Mouse (Mus musculus): ENCODE results near the gene Vmn1r107. TPM values are rescaled to one million over a fixed set of nuclear protein-coding genes. Genes with fewer than 3 reads are reported as not detected.
"Not testable (repeated sequence)": the region's sequence is repeated elsewhere in the genome, so short reads cannot be mapped to it uniquely, and the experiment has no call there.

Vmn1r107 gene
- polyA plus RNA-seq (2015; fragmentation: Nextera tagmentation; extraction: Ambion mirVana), result not detected in 2 replicates

DNA sequence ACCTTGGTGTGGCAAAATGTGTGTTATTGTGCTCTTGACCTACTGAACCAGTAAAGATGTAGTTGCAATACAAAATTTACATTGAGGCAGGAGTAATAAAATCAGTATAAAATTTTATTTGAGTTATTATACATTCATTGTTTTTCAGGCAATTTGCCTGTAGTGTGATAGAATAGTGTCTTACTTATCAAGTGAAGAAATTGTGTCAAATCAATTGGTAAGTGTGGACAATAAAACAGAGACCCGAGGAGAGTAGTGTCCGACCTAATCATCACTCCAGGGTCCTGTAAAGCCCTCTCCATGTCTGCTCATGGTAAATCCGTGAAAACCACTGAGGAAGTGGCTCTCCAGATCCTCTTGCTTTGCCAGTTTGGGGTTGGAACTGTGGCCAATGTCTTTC, at the start of gene Vmn1r107:
Vmn1r107 (plus strand) TSS at position 301 of the 400 bp plus-strand sequence.
- not testable (repeated sequence) for H3K9me3 ChIP-seq (replicated peaks; ENCODE audit: control insufficient read depth, low read length); H3K4me3 ChIP-seq (ENCODE audit: low read length); H3K4me1 ChIP-seq (ENCODE audit: control insufficient read depth, insufficient read depth, low read length); ATAC-seq (replicated peaks; ENCODE audit: extremely low read depth, insufficient read depth, low FRiP score); H3K9ac ChIP-seq (ENCODE audit: low read length); H3K36me3 ChIP-seq (ENCODE audit: control insufficient read depth, insufficient read depth); H3K27me3 ChIP-seq (ENCODE audit: control insufficient read depth, insufficient read depth, low read length); H3K27ac ChIP-seq (ENCODE audit: low read length); H3K4me2 ChIP-seq (ENCODE audit: low read depth, low read length)
- WGBS, result no CpG with 5 or more reads among the region's 3 CpGs

DNA sequence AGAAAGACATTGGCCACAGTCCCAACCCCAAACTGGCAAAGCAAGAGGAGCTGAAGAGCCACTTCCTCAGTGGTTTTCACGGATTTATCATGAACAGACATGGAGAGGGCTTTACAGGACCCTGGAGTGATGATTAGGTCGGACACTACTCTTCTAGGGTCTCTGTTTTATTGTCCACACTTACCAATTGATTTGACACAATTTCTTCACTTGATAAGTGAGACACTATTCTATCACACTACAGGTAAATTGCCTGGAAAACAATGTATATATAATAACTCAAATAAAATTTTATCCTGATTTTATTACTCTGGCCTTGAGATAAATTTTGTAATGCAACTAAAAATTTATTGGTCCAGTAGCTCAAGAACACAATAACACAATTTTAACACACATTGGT, 34.4 kb downstream of the Vmn1r107 start, which contains the start of gene Vmn1r111:
Vmn1r111 (minus strand) TSS at position 101 of the 400 bp plus-strand sequence.
- H3K27me3 ChIP-seq (ENCODE audit: control insufficient read depth, insufficient read depth, low read length); H3K4me2 ChIP-seq (ENCODE audit: low read depth, low read length); ATAC-seq (replicated peaks; ENCODE audit: extremely low read depth, insufficient read depth, low FRiP score); H3K27ac ChIP-seq (ENCODE audit: low read length); H3K36me3 ChIP-seq (ENCODE audit: control insufficient read depth, insufficient read depth); H3K4me3 ChIP-seq (ENCODE audit: low read length); H3K9me3 ChIP-seq (replicated peaks; ENCODE audit: control insufficient read depth, low read length); H3K9ac ChIP-seq (ENCODE audit: low read length); H3K4me1 ChIP-seq (ENCODE audit: control insufficient read depth, insufficient read depth, low read length): not testable (repeated sequence)
- WGBS, result no CpG with 5 or more reads among the region's 2 CpGs

Other genes starting within 250 kb of the Vmn1r107 start
- not detected in 2 replicates for gene Vmn1r101, start 226.3 kb upstream of the Vmn1r107 start, polyA plus RNA-seq (2015; fragmentation: Nextera tagmentation; extraction: Ambion mirVana)
- not detected in 2 replicates for gene Gm10670, start 194.0 kb upstream of the Vmn1r107 start, polyA plus RNA-seq (2015; fragmentation: Nextera tagmentation; extraction: Ambion mirVana)
- gene Vmn1r103, start 158.4 kb upstream of the Vmn1r107 start, polyA plus RNA-seq (2015; fragmentation: Nextera tagmentation; extraction: Ambion mirVana), result not detected in 2 replicates
- not detected in 2 replicates for gene Vmn1r104, start 135.1 kb upstream of the Vmn1r107 start, polyA plus RNA-seq (2015; fragmentation: Nextera tagmentation; extraction: Ambion mirVana)
- not detected in 2 replicates for gene Gm5726, start 123.2 kb upstream of the Vmn1r107 start, polyA plus RNA-seq (2015; fragmentation: Nextera tagmentation; extraction: Ambion mirVana)
- not detected in 2 replicates for gene Gm4141, start 92.7 kb upstream of the Vmn1r107 start, polyA plus RNA-seq (2015; fragmentation: Nextera tagmentation; extraction: Ambion mirVana)
- not detected in 2 replicates for gene Gm4513, start 69.9 kb upstream of the Vmn1r107 start, polyA plus RNA-seq (2015; fragmentation: Nextera tagmentation; extraction: Ambion mirVana)
- not detected in 2 replicates for gene Vmn1r111, start 34.3 kb downstream of the Vmn1r107 start, polyA plus RNA-seq (2015; fragmentation: Nextera tagmentation; extraction: Ambion mirVana)
- not detected in 2 replicates for gene Gm10668, start 61.7 kb downstream of the Vmn1r107 start, polyA plus RNA-seq (2015; fragmentation: Nextera tagmentation; extraction: Ambion mirVana)
- gene Vmn1r112, start 102.3 kb downstream of the Vmn1r107 start, polyA plus RNA-seq (2015; fragmentation: Nextera tagmentation; extraction: Ambion mirVana), result not detected in 2 replicates
- not detected in 2 replicates for gene Vmn1r113, start 118.4 kb downstream of the Vmn1r107 start, polyA plus RNA-seq (2015; fragmentation: Nextera tagmentation; extraction: Ambion mirVana)
- gene Vmn1r114, start 143.3 kb downstream of the Vmn1r107 start, polyA plus RNA-seq (2015; fragmentation: Nextera tagmentation; extraction: Ambion mirVana), result not detected in 2 replicates
- gene Vmn1r115, start 176.1 kb downstream of the Vmn1r107 start, polyA plus RNA-seq (2015; fragmentation: Nextera tagmentation; extraction: Ambion mirVana), result not detected in 2 replicates
- not detected in 2 replicates for gene Vmn1r116, start 203.3 kb downstream of the Vmn1r107 start, polyA plus RNA-seq (2015; fragmentation: Nextera tagmentation; extraction: Ambion mirVana)
- not detected in 2 replicates for gene Vmn1r117, start 215.2 kb downstream of the Vmn1r107 start, polyA plus RNA-seq (2015; fragmentation: Nextera tagmentation; extraction: Ambion mirVana)
- not detected in 2 replicates for gene Vmn1r118, start 243.4 kb downstream of the Vmn1r107 start, polyA plus RNA-seq (2015; fragmentation: Nextera tagmentation; extraction: Ambion mirVana)

Data from heart, embryonic 16.5 days (tissue).